Mouse (Mus musculus) lung, postnatal 36 days (tissue): ENCODE data around the gene Slc26a10.

Source experiments
- DNase-seq: peaks from one replicate; pipeline ENCODE4 v3.0.0; 2022; ENCODE audit warnings: mixed read lengths

Slc26a10 gene

GRCm38 (mm10) chr10:127126579-127126978 is 53.9 kb downstream of the Slc26a10 start:
- DNase-seq, result no peak

GRCm38 (mm10) chr10:127125210-127126001 is 55.0 kb downstream of the Slc26a10 start:
- peak; percentile 70 for DNase-seq

GRCm38 (mm10) chr10:127123436-127123805 is 57.0 kb downstream of the Slc26a10 start:
- DNase-seq, result peak; percentile 89

- peak; percentile 36 for DNase-seq
Observed at GRCm38 (mm10) chr10:127122784-127123435, 57.5 kb downstream of the Slc26a10 start.

- DNase-seq, result no peak
Observed at GRCm38 (mm10) chr10:127122018-127122417, 58.4 kb downstream of the Slc26a10 start.
